Mouse (Mus musculus): ENCODE data around the gene Umad1.

DNA sequence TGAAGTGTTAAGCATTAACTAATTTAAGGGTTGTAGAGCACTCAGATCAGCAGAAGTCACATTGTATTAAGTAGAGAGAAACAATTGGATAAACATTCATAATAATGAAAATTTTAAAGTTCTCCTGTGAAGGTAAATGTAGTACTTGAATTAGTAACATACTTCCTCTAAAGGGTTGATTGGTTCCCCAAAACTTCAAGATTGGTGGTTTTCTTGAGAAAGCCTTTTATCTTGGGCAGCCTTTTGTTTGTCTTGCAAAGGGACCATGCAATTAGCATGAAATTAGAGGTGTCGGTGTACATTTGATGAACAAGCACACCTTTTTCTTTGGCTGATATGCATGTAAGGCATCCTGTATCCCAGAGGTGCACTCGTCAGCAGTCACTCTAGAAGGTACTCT, 131.8 kb downstream of the Umad1 start:
- no peak for TF ChIP-seq MAX (IDR thresholded peaks at IDR 0.05; ENCODE audit: low read length)
- no peak for TF ChIP-seq POLR2A (IDR thresholded peaks at IDR 0.05; ENCODE audit: low read depth, low read length)
- TF ChIP-seq E2F4 (IDR thresholded peaks at IDR 0.05; ENCODE audit: insufficient replicate concordance, low read depth, low read length) = no peak
- no peak for TF ChIP-seq MAFK (IDR thresholded peaks at IDR 0.05; ENCODE audit: insufficient replicate concordance, low read length)
- no peak for TF ChIP-seq JUND (conservative IDR thresholded peaks at IDR 0.05; ENCODE audit: low read depth, low read length)
- TF ChIP-seq RCOR1 (conservative IDR thresholded peaks at IDR 0.05; ENCODE audit: low read depth, low read length) = no peak
- no peak for TF ChIP-seq NRF1 (IDR thresholded peaks at IDR 0.05; ENCODE audit: low read depth, low read length)
- no peak for TF ChIP-seq TCF12 (IDR thresholded peaks at IDR 0.05; ENCODE audit: low read depth, low read length)
- no peak for TF ChIP-seq CTCF (conservative IDR thresholded peaks at IDR 0.05 in 1 of 2, IDR thresholded peaks at IDR 0.05 in 1 of 2; ENCODE audit: low read depth in 2 of 2, low read length in 2 of 2)
- no peak for TF ChIP-seq PAX5 (IDR thresholded peaks at IDR 0.05; ENCODE audit: low read length)
- no peak for TF ChIP-seq MEF2A (IDR thresholded peaks at IDR 0.05; ENCODE audit: borderline replicate concordance, low read depth, low read length)

All from CH12.LX (cell line).